Mouse (Mus musculus) lung, embryonic 14.5 days (tissue): ENCODE measurements around the gene Igdcc4. TPM values are rescaled to one million over a fixed set of nuclear protein-coding genes. Genes with fewer than 3 reads are reported as not detected.
A peak's percentile ranks its signal among the peaks of the same experiment; 100 is the strongest.

Source experiments
- ATAC-seq: fragments of 200-750 bp; cut with Nextera tagmentation; 2 replicates; pipeline ENCODE4 v1.8.0; 2017; ENCODE audit warnings: mild to moderate bottlenecking, moderate TSS enrichment, moderate library complexity; ENCODE audit not compliant: insufficient read depth
- DNase-seq: peaks from one replicate; pipeline ENCODE4 v3.0.0-alpha.2; 2015
- H3K27ac ChIP-seq: fragments of 300-500 bp; sonication (generic); 2 replicates; pipeline ENCODE4 v1.5.1; 2014; ENCODE audit warnings: low read depth, mild to moderate bottlenecking, moderate library complexity
- H3K27me3 ChIP-seq: fragments of 300-500 bp; sonication (generic); 2 replicates; pipeline ENCODE4 v1.6.1; 2014; ENCODE audit warnings: low read length, control low read depth; ENCODE audit not compliant: insufficient read depth
- H3K36me3 ChIP-seq: fragments of 300-500 bp; sonication (generic); 2 replicates; pipeline ENCODE4 v1.6.1; 2014; ENCODE audit warnings: control low read depth; ENCODE audit not compliant: insufficient read depth
- H3K4me1 ChIP-seq: fragments of 300-500 bp; sonication (generic); 2 replicates; pipeline ENCODE4 v1.6.1; 2014; ENCODE audit warnings: antibody characterized with exemption, control low read depth; ENCODE audit not compliant: insufficient read depth
- H3K4me2 ChIP-seq: fragments of 300-500 bp; sonication (generic); 2 replicates; pipeline ENCODE4 v1.6.1; 2014; ENCODE audit warnings: mild to moderate bottlenecking
- H3K4me3 ChIP-seq: fragments of 300-500 bp; sonication (generic); 2 replicates; pipeline ENCODE4 v1.5.1; 2014; ENCODE audit warnings: low read depth, low read length
- H3K9ac ChIP-seq: fragments of 300-500 bp; sonication (generic); 2 replicates; pipeline ENCODE4 v1.6.1; 2014
- H3K9me3 ChIP-seq: fragments of 300-500 bp; sonication (generic); 2 replicates; pipeline ENCODE4 v1.6.1; 2016; ENCODE audit warnings: low read depth, low read length, control low read depth
- CTCF ChIP-seq: IDR thresholded peaks from 2 replicates; pipeline ENCODE4 v1.5.1; 2016; ENCODE audit warnings: antibody characterized with exemption, low read depth
- WGBS: fragments of 180-500 bp; shearing (Covaris S2); extraction: QIAGEN DNeasy Blood & Tissue Kit; methylation state at CpG from one replicate; pipeline ENCODE4 v1.1.7; 2014; 5-methylcytosine and 5-hydroxymethylcytosine counted together
- polyA plus RNA-seq: library from polyadenylated mRNA; unstranded; fragments of >200 nt; fragmentation: Nextera tagmentation; extraction: Ambion mirVana; gene quantifications from 2 replicates; pipeline ENCODE4 v1.2.1, GENCODE M21; 2014

Igdcc4 gene
- polyA plus RNA-seq, 1 experiment from 2014 or later, result 28.9 TPM

DNA sequence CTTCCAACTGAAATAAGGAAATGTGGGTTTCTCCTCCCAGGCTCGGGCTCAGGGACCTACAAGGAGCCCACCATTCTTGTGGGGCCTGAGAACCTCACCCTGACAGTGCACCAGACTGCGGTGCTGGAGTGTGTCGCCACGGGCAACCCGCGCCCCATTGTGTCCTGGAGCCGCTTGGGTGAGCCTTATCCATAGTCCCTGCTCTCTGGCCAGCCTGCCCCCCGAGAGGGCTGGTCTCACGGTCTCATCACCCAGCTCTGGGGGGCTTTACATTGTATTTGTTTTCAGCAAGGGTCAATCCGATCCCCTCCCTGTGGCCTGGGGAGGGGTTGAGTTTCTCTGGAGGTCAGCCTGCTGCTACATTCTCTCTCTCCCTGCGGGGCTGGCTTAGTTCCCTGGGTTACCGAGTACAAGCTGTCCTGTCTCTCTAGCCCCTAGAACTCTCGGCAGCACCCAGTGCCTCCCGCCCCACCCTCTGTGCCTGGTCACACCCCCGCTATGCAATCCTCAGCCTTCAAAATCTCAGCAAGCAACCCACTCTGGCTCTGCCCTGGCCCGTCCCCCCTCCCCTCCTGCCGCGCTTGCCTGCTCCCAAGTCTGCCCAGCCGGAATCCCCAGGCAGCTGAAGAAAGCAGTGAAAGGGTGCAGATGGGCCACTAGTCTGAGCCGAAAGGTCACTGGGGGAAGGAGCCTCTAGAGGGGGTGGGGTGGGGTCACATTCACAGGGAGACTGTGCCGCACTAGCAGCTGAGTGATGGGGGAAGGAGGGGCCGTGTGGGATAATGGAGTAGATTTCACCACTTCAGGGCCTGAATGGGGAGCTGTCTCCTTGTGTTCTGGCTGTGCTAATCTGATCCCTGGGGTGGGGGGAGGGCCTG lies 77.3 kb downstream of the Igdcc4 start:
- Histone ChIP-seq H3K4me3 (no peak overlapping the region), H3K9ac (peak overlapping the region; percentile 33), H3K9me3 (no peaks in the 10 kb centered on the region), H3K27me3 (no peaks in the 10 kb centered on the region), H3K27ac (0 out of 2 replicates have a peak overlapping the region, but pooled peaks have one; percentile 8), H3K4me2 (peak overlapping the region; percentile 48), H3K4me1 (peaks cover 13% of the 10 kb centered on the region; the same call in 1 of the 2 replicates), H3K36me3 (0 out of 2 replicates have a peak, but pooled peaks cover 5% of the 10 kb centered on the region)
- ATAC-seq (peak; percentile 72), DNase-seq (peak; percentile 44)
- no peak for TF ChIP-seq CTCF
- WGBS, result 18% methylated on average over 22 of the region's 22 CpGs

GRCm38 (mm10) chr9:65179817-65180624 lies 78.7 kb downstream of the Igdcc4 start:
- DNase-seq, result no peak
- no peaks in the 10 kb centered on the region for H3K27me3 ChIP-seq

More at GRCm38 (mm10) chr9:65179817-65180624, 78.7 kb downstream of the Igdcc4 start:
- no peaks in the 10 kb centered on the region for H3K9me3 ChIP-seq
- H3K4me1 ChIP-seq, result peaks cover 13% of the 10 kb centered on the region; the same call in 1 of the 2 replicates
- TF ChIP-seq CTCF, result no peak
- no peak overlapping the region for H3K27ac ChIP-seq
- H3K9ac ChIP-seq, result no peak overlapping the region
- ATAC-seq, result no peak
- H3K4me2 ChIP-seq, result no peak overlapping the region
- no peak overlapping the region for H3K4me3 ChIP-seq
- 26% methylated on average over 17 of the region's 17 CpGs for WGBS
- 0 out of 2 replicates have a peak, but pooled peaks cover 6% of the 10 kb centered on the region for H3K36me3 ChIP-seq

Other genes with a start within 250 kb of the Igdcc4 start
- 0.04 and 0.09 TPM in 2 replicates for gene Slc24a1, start 149.9 kb upstream of the Igdcc4 start, polyA plus RNA-seq
- gene Ints14, start 140.6 kb upstream of the Igdcc4 start, polyA plus RNA-seq, result 64.1 and 66.0 TPM in 2 replicates
- gene Hacd3, start 79.8 kb upstream of the Igdcc4 start, polyA plus RNA-seq, result 69.4 and 72.2 TPM in 2 replicates
- 31.7 and 34.8 TPM in 2 replicates for gene Dpp8, start 69.1 kb upstream of the Igdcc4 start, polyA plus RNA-seq
- 2.3 and 4.1 TPM in 2 replicates for gene Igdcc3, start 39.7 kb downstream of the Igdcc4 start, polyA plus RNA-seq
- gene Parp16, start 93.9 kb downstream of the Igdcc4 start, polyA plus RNA-seq, result 5.3 and 6.9 TPM in 2 replicates
- gene Cilp, start 163.7 kb downstream of the Igdcc4 start, polyA plus RNA-seq, result 0.22 TPM in 1 of 2 replicates, not detected in the other
- 44.7 and 53.0 TPM in 2 replicates for gene Clpx, start 192.8 kb downstream of the Igdcc4 start, polyA plus RNA-seq
- gene Pdcd7, start 244.6 kb downstream of the Igdcc4 start, polyA plus RNA-seq, result 14.5 and 14.8 TPM in 2 replicates